Mouse (Mus musculus): ENCODE measurements around the gene 2210010C04Rik. TPM values are rescaled to one million over a fixed set of nuclear protein-coding genes. Genes with fewer than 3 reads are reported as not detected.

Gene 2210010C04Rik
- total RNA-seq (2021) (not detected), polyA plus RNA-seq (2012; rRNA removed) (0.06 and 0.18 TPM in 2 replicates)
- long read RNA-seq = 0 reads

GRCm38 (mm10) chr6:41035409-41035808 lies at the start of gene 2210010C04Rik:
Gene 2210010C04Rik, minus strand, starts transcription at chr6:41035509.
- intact Hi-C loops (cut with DNase I) = no loop called here
- TF ChIP-seq CTCF (IDR thresholded peaks at IDR 0.05) (no peak), POLR2A (IDR thresholded peaks at IDR 0.05; ENCODE audit: insufficient read depth, low read depth, low read length) (no peak), EP300 (IDR thresholded peaks at IDR 0.05; ENCODE audit: insufficient read depth, low read depth, low read length) (no peak)
- H3K36me3 ChIP-seq (ENCODE audit: control insufficient read depth, insufficient read depth, low read length) = no peaks in the 10 kb centered on the region
- H3K27ac ChIP-seq = no peak within 1 kb of the TSS
- H3K27me3 ChIP-seq (ENCODE audit: control insufficient read depth, insufficient read depth, low read length) = no peaks in the 10 kb centered on the region
- no peak within 1 kb of the TSS for H3K9ac ChIP-seq (ENCODE audit: low read depth, low read length)
- no peaks in the 10 kb centered on the region for H3K4me1 ChIP-seq (ENCODE audit: control insufficient read depth, insufficient read depth, low read length)
- no peak for DNase-seq
- H3K79me2 ChIP-seq (replicated peaks; ENCODE audit: control insufficient read depth, insufficient read depth, low read length) = no peaks in the 10 kb centered on the region
- no peak within 1 kb of the TSS for H3K4me3 ChIP-seq

DNA sequence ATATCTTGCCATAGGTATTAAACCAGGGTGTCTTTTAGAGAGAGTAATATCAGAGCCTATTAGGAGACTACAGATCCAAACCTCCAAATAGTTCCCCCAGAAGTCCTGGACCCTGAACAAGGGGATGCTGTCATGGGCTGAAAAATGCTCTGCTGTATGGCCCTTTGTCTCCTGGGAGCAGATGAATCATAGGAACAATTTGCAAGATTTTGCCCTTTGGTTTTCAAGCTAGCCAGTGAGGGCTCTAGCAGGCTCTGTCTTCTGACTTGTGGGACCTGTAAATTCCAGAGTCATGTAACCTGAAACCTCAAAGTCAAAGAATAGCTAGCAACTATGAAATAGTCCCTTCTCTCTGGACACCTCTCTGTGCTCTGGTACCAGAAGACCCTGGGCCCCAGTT lies 44.8 kb upstream of the 2210010C04Rik start:
- no peak overlapping the region for H3K4me3 ChIP-seq
- H3K9ac ChIP-seq (ENCODE audit: low read depth, low read length) = no peak overlapping the region
- H3K27ac ChIP-seq = no peak overlapping the region
- no peaks in the 10 kb centered on the region for H3K27me3 ChIP-seq (ENCODE audit: control insufficient read depth, insufficient read depth, low read length)
- no peak for DNase-seq
- intact Hi-C loops (cut with DNase I) = no loop called here
- TF ChIP-seq EP300 (IDR thresholded peaks at IDR 0.05; ENCODE audit: insufficient read depth, low read depth, low read length) (no peak), CTCF (IDR thresholded peaks at IDR 0.05) (no peak), POLR2A (IDR thresholded peaks at IDR 0.05; ENCODE audit: insufficient read depth, low read depth, low read length) (no peak)
- H3K36me3 ChIP-seq (ENCODE audit: control insufficient read depth, insufficient read depth, low read length) = no peaks in the 10 kb centered on the region
- H3K79me2 ChIP-seq (replicated peaks; ENCODE audit: control insufficient read depth, insufficient read depth, low read length) = no peaks in the 10 kb centered on the region
- H3K4me1 ChIP-seq (ENCODE audit: control insufficient read depth, insufficient read depth, low read length) = no peaks in the 10 kb centered on the region

DNA sequence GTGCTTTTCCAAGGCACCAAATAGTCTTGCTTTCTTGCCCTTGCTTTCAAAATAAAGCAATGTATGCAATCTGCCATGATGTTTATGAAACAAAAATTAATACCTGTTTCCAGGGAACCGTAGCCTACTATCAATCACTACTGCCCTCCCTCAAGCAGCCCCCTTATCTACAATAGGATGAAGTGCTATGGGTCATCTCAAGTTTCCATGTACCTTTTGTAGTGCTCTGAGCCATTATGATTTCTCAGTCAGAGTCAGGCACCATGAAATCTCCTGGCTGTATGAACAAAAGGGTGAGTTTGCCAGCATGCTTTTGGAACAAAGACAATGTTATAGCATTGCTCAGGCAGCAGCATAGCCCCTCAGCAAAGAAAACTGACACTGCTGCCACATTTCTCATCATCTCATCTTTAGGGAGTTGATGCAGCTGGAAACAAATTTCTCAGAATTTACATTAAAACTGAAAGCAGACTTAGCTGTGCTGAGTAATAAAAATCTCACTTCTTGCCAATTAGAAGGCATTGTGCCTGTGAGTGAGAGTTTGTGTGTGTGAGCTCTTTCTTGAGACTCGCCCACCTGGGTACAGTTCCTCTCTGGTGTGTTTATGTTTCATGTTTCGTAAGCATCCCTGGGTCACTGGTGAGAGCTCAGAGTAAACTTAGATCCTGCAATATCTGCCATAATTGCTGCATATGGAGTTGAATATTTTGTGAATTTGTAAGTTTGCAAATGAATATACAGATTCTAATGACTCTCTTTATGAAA lies 43.4 kb upstream of the 2210010C04Rik start:
- TF ChIP-seq CTCF (IDR thresholded peaks at IDR 0.05) = no peak
- TF ChIP-seq POLR2A (IDR thresholded peaks at IDR 0.05; ENCODE audit: insufficient read depth, low read depth, low read length) = no peak
- TF ChIP-seq EP300 (IDR thresholded peaks at IDR 0.05; ENCODE audit: insufficient read depth, low read depth, low read length) = no peak
- Histone ChIP-seq H3K9ac (ENCODE audit: low read depth, low read length) (no peak overlapping the region), H3K36me3 (ENCODE audit: control insufficient read depth, insufficient read depth, low read length) (no peaks in the 10 kb centered on the region), H3K27me3 (ENCODE audit: control insufficient read depth, insufficient read depth, low read length) (no peaks in the 10 kb centered on the region), H3K4me3 (no peak overlapping the region), H3K79me2 (replicated peaks; ENCODE audit: control insufficient read depth, insufficient read depth, low read length) (no peaks in the 10 kb centered on the region), H3K27ac (no peak overlapping the region), H3K4me1 (ENCODE audit: control insufficient read depth, insufficient read depth, low read length) (no peaks in the 10 kb centered on the region)
- DNase-seq = no peak
- intact Hi-C loops (cut with DNase I) = no loop called here
- 65% methylated on average over 3 of the region's 3 CpGs for WGBS

- intact Hi-C loops (cut with DNase I) = no loop called here
- WGBS = 54% methylated on average over 2 of the region's 2 CpGs
- Histone ChIP-seq H3K9ac (ENCODE audit: low read depth, low read length) (no peak overlapping the region), H3K79me2 (replicated peaks; ENCODE audit: control insufficient read depth, insufficient read depth, low read length) (no peaks in the 10 kb centered on the region), H3K4me3 (no peak overlapping the region), H3K27ac (no peak overlapping the region), H3K27me3 (ENCODE audit: control insufficient read depth, insufficient read depth, low read length) (no peaks in the 10 kb centered on the region), H3K36me3 (ENCODE audit: control insufficient read depth, insufficient read depth, low read length) (no peaks in the 10 kb centered on the region), H3K4me1 (ENCODE audit: control insufficient read depth, insufficient read depth, low read length) (no peaks in the 10 kb centered on the region)
- DNase-seq = no peak
- TF ChIP-seq EP300 (IDR thresholded peaks at IDR 0.05; ENCODE audit: insufficient read depth, low read depth, low read length) (no peak), POLR2A (IDR thresholded peaks at IDR 0.05; ENCODE audit: insufficient read depth, low read depth, low read length) (no peak), CTCF (IDR thresholded peaks at IDR 0.05) (no peak)
Observed at GRCm38 (mm10) chr6:41075753-41076152, 40.4 kb upstream of the 2210010C04Rik start.

- intact Hi-C loops (cut with DNase I) = no loop called here
- no peaks in the 10 kb centered on the region for H3K79me2 ChIP-seq (replicated peaks; ENCODE audit: control insufficient read depth, insufficient read depth, low read length)
- H3K4me1 ChIP-seq (ENCODE audit: control insufficient read depth, insufficient read depth, low read length) = no peaks in the 10 kb centered on the region
- no peak for DNase-seq
- no peak overlapping the region for H3K9ac ChIP-seq (ENCODE audit: low read depth, low read length)
- no peak overlapping the region for H3K27ac ChIP-seq
- no peaks in the 10 kb centered on the region for H3K36me3 ChIP-seq (ENCODE audit: control insufficient read depth, insufficient read depth, low read length)
- 86% methylated on average over 6 of the region's 6 CpGs for WGBS
- no peak overlapping the region for H3K4me3 ChIP-seq
- no peaks in the 10 kb centered on the region for H3K27me3 ChIP-seq (ENCODE audit: control insufficient read depth, insufficient read depth, low read length)
- TF ChIP-seq CTCF (IDR thresholded peaks at IDR 0.05) (no peak), EP300 (IDR thresholded peaks at IDR 0.05; ENCODE audit: insufficient read depth, low read depth, low read length) (no peak), POLR2A (IDR thresholded peaks at IDR 0.05; ENCODE audit: insufficient read depth, low read depth, low read length) (no peak)
Observed at GRCm38 (mm10) chr6:41063332-41063731, 28.0 kb upstream of the 2210010C04Rik start.

GRCm38 (mm10) chr6:41062746-41063145 lies 27.4 kb upstream of the 2210010C04Rik start:
- Histone ChIP-seq H3K9ac (ENCODE audit: low read depth, low read length) (no peak overlapping the region), H3K27ac (no peak overlapping the region), H3K4me3 (no peak overlapping the region), H3K36me3 (ENCODE audit: control insufficient read depth, insufficient read depth, low read length) (no peaks in the 10 kb centered on the region), H3K27me3 (ENCODE audit: control insufficient read depth, insufficient read depth, low read length) (no peaks in the 10 kb centered on the region), H3K4me1 (ENCODE audit: control insufficient read depth, insufficient read depth, low read length) (no peaks in the 10 kb centered on the region), H3K79me2 (replicated peaks; ENCODE audit: control insufficient read depth, insufficient read depth, low read length) (no peaks in the 10 kb centered on the region)
- no peak for DNase-seq
- 52% methylated on average over 3 of the region's 3 CpGs for WGBS
- intact Hi-C loops (cut with DNase I) = no loop called here
- TF ChIP-seq EP300 (IDR thresholded peaks at IDR 0.05; ENCODE audit: insufficient read depth, low read depth, low read length) (no peak), CTCF (IDR thresholded peaks at IDR 0.05) (no peak), POLR2A (IDR thresholded peaks at IDR 0.05; ENCODE audit: insufficient read depth, low read depth, low read length) (no peak)
